Mouse (Mus musculus) MEL (cell line): ENCODE measurements at regions not wholly inside any gene's neighbourhood (a gene's known extent, or its start where the extent isn't known, plus 50 kb on each side); places are given as distances from the start of the nearest gene placed in this dataset.

Experiments
- DNase-seq: peaks from one replicate; pipeline ENCODE4 v3.0.0; 2011; ENCODE audit warnings: low read depth, low spot score
- H3K27ac ChIP-seq: 2 replicates; pipeline ENCODE4 v1.5.1; 2012; ENCODE audit warnings: low read depth, mild to moderate bottlenecking, control low read depth, low read length, moderate library complexity; ENCODE audit not compliant: control insufficient read depth
- H3K27me3 ChIP-seq, 2 experiments: fragments of 150-350 bp in 1 of 2; sonication (generic) in 1 of 2; 2 replicates each; pipeline ENCODE4 v1.6.1; 2012; ENCODE audit warnings: low read length in 2 of 2, mild to moderate bottlenecking in 2 of 2, improper control_type of control experiment in 1 of 2, moderate library complexity in 1 of 2; ENCODE audit not compliant: insufficient read depth in 2 of 2, control insufficient read depth in 1 of 2
- H3K36me3 ChIP-seq, 2 experiments: 2 replicates each; pipeline ENCODE4 v1.6.1; 2012 to 2014; ENCODE audit warnings: low read length in 2 of 2, improper control_type of control experiment in 1 of 2, inconsistent platforms in 1 of 2, mild to moderate bottlenecking in 1 of 2; ENCODE audit not compliant: insufficient read depth in 2 of 2, control insufficient read depth in 1 of 2
- H3K4me1 ChIP-seq, 2 experiments: fragments of 150-350 bp in 1 of 2; sonication (generic) in 1 of 2; 2 replicates each; pipeline ENCODE4 v1.6.1; 2012; ENCODE audit warnings: low read length in 2 of 2, improper control_type of control experiment in 1 of 2, mild to moderate bottlenecking in 1 of 2; ENCODE audit not compliant: insufficient read depth in 2 of 2, control insufficient read depth in 1 of 2
- H3K4me3 ChIP-seq, 2 experiments: fragments of 150-350 bp in 1 of 2; sonication (generic) in 1 of 2; 2 replicates each; pipeline ENCODE4 v1.5.1; 2012; ENCODE audit warnings: low read depth in 2 of 2, low read length in 2 of 2, mild to moderate bottlenecking in 2 of 2, moderate library complexity in 2 of 2, control low read depth in 1 of 2, improper control_type of control experiment in 1 of 2; ENCODE audit not compliant: control insufficient read depth in 1 of 2, insufficient read depth in 1 of 2
- H3K79me2 ChIP-seq: 2 replicates; pipeline ENCODE4 v1.6.1; 2012; ENCODE audit warnings: mild to moderate bottlenecking, low read length, moderate library complexity; ENCODE audit not compliant: control insufficient read depth, poor library complexity, insufficient read depth
- H3K9ac ChIP-seq: 2 replicates; pipeline ENCODE4 v1.6.1; 2012; ENCODE audit warnings: low read depth, mild to moderate bottlenecking, control low read depth, low read length, moderate library complexity; ENCODE audit not compliant: control insufficient read depth, poor library complexity, severe bottlenecking
- H3K9me3 ChIP-seq: fragments of 150-350 bp; sonication (generic); replicated peaks from 2 replicates; pipeline ENCODE4 v1.6.1; 2012; ENCODE audit warnings: mild to moderate bottlenecking, low read length, improper control_type of control experiment, moderate library complexity; ENCODE audit not compliant: insufficient read depth
- BHLHE40 ChIP-seq: IDR thresholded peaks from 2 replicates; pipeline ENCODE4 v1.6.1; 2012; ENCODE audit warnings: low read depth, mild to moderate bottlenecking, inconsistent platforms, low read length, improper control_type of control experiment, borderline replicate concordance
- E2F4 ChIP-seq: IDR thresholded peaks from 2 replicates; pipeline ENCODE4 v1.6.1; 2011; ENCODE audit warnings: low read depth, low read length, improper control_type of control experiment, borderline replicate concordance
- EP300 ChIP-seq, 2 experiments: IDR thresholded peaks; 2 replicates each; pipeline ENCODE4 v1.6.1; 2011; ENCODE audit warnings: improper control_type of control experiment in 2 of 2, low read length in 2 of 2, low read depth in 1 of 2, mild to moderate bottlenecking in 1 of 2
- ETS1 ChIP-seq: IDR thresholded peaks from 2 replicates; pipeline ENCODE4 v1.6.1; 2012; ENCODE audit warnings: low read depth, mild to moderate bottlenecking, inconsistent platforms, low read length, improper control_type of control experiment, moderate library complexity
- HCFC1 ChIP-seq: IDR thresholded peaks from 2 replicates; pipeline ENCODE4 v1.6.1; 2012; ENCODE audit warnings: low read depth, mild to moderate bottlenecking, inconsistent platforms, low read length, improper control_type of control experiment, moderate library complexity
- JUND ChIP-seq: IDR thresholded peaks from 2 replicates; pipeline ENCODE4 v1.6.1; 2011; ENCODE audit warnings: low read depth, mild to moderate bottlenecking, improper control_type of control experiment, low read length
- KAT2A ChIP-seq: conservative IDR thresholded peaks from 2 replicates; pipeline ENCODE4 v1.6.1; 2012; ENCODE audit warnings: low read depth, low read length, improper control_type of control experiment, inconsistent platforms
- MAZ ChIP-seq: IDR thresholded peaks from 2 replicates; pipeline ENCODE4 v1.6.1; 2012; ENCODE audit warnings: low read depth, mild to moderate bottlenecking, inconsistent platforms, low read length, improper control_type of control experiment
- MEF2A ChIP-seq: IDR thresholded peaks from 2 replicates; pipeline ENCODE4 v1.6.1; 2014; ENCODE audit warnings: low read depth, mild to moderate bottlenecking, inconsistent platforms, low read length, improper control_type of control experiment; ENCODE audit not compliant: poor library complexity, insufficient replicate concordance, severe bottlenecking; ENCODE audit errors: extremely low read depth
- MXI1 ChIP-seq: IDR thresholded peaks from 2 replicates; pipeline ENCODE4 v1.6.1; 2011; ENCODE audit warnings: mild to moderate bottlenecking, low read depth, low read length, improper control_type of control experiment
- MYB ChIP-seq: IDR thresholded peaks from 2 replicates; pipeline ENCODE4 v1.6.1; 2011; ENCODE audit warnings: mild to moderate bottlenecking, low read depth, low read length, improper control_type of control experiment
- NELFE ChIP-seq: IDR thresholded peaks from 2 replicates; pipeline ENCODE4 v1.6.1; 2011; ENCODE audit warnings: low read depth, low read length, improper control_type of control experiment
- NRF1 ChIP-seq: IDR thresholded peaks from 2 replicates; pipeline ENCODE4 v1.6.1; 2014; ENCODE audit warnings: low read depth, mild to moderate bottlenecking, inconsistent platforms, low read length, improper control_type of control experiment, moderate library complexity; ENCODE audit not compliant: poor library complexity, insufficient read depth, severe bottlenecking
- POLR2A ChIP-seq, 2 experiments: IDR thresholded peaks; 2 replicates each; pipeline ENCODE4 v1.6.1; 2011 to 2012; ENCODE audit warnings: low read length in 2 of 2, mild to moderate bottlenecking in 2 of 2, control low read depth in 1 of 2, improper control_type of control experiment in 1 of 2, low read depth in 1 of 2, moderate library complexity in 1 of 2; ENCODE audit not compliant: control insufficient read depth in 1 of 2, insufficient read depth in 1 of 2, poor library complexity in 1 of 2
- POLR2AphosphoS2 ChIP-seq: IDR thresholded peaks from 2 replicates; pipeline ENCODE4 v1.6.1; 2011; ENCODE audit warnings: low read length, improper control_type of control experiment
- POLR2AphosphoS5 ChIP-seq: IDR thresholded peaks from 2 replicates; pipeline ENCODE4 v1.6.1; 2012; ENCODE audit warnings: low read depth, borderline replicate concordance, mild to moderate bottlenecking, inconsistent platforms, low read length, moderate library complexity, mixed read lengths
- RCOR1 ChIP-seq: IDR thresholded peaks from 2 replicates; pipeline ENCODE4 v1.6.1; 2012; ENCODE audit warnings: low read depth, mild to moderate bottlenecking, inconsistent platforms, low read length, improper control_type of control experiment
- SIN3A ChIP-seq: IDR thresholded peaks from 2 replicates; pipeline ENCODE4 v1.6.1; 2012; ENCODE audit warnings: low read length, improper control_type of control experiment, inconsistent platforms
- SMC3 ChIP-seq: IDR thresholded peaks from 2 replicates; pipeline ENCODE4 v1.6.1; 2011; ENCODE audit warnings: low read depth, low read length, improper control_type of control experiment
- TBP ChIP-seq: IDR thresholded peaks from 2 replicates; pipeline ENCODE4 v1.8.0; 2011; ENCODE audit warnings: low read depth, low read length, improper control_type of control experiment
- UBTF ChIP-seq: IDR thresholded peaks from 2 replicates; pipeline ENCODE4 v1.6.1; 2012; ENCODE audit warnings: low read depth, mild to moderate bottlenecking, inconsistent platforms, low read length, improper control_type of control experiment, moderate library complexity, borderline replicate concordance; ENCODE audit not compliant: insufficient read depth
- USF2 ChIP-seq, 2 experiments: IDR thresholded peaks; 2 replicates each; pipeline ENCODE4 v1.6.1; 2011 to 2012; ENCODE audit warnings: improper control_type of control experiment in 2 of 2, low read length in 2 of 2, borderline replicate concordance in 1 of 2, inconsistent platforms in 1 of 2, low read depth in 1 of 2, mild to moderate bottlenecking in 1 of 2; ENCODE audit not compliant: insufficient read depth in 1 of 2
- ZC3H11A ChIP-seq: IDR thresholded peaks from 2 replicates; pipeline ENCODE4 v1.6.1; 2012; ENCODE audit warnings: low read depth, mild to moderate bottlenecking, inconsistent platforms, low read length, improper control_type of control experiment
- ZMIZ1 ChIP-seq: IDR thresholded peaks from 2 replicates; pipeline ENCODE4 v1.6.1; 2012; ENCODE audit warnings: low read depth, mild to moderate bottlenecking, inconsistent platforms, low read length, improper control_type of control experiment, moderate library complexity

DNA sequence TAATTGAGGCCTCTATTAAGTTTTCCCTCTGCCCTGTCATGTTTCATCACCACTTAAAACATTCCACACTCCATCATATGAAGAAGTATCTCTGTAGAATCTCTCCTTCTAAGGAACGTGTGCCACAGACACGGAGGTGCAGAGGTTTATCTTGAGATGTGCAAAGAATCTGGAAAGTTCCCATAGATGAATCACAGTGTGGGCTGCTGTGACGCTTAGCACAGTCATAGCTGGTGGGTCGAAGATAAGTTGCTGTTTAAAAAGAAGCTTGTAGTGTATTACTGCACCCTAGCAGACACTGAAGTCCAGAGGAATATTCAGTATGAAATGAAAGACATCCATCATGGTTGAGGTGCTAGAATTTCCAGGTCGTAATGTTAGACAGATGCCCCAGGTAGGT is 179.9 kb upstream of the 4930583I09Rik start:
- H3K9me3 ChIP-seq = no peaks in the 10 kb centered on the region
- H3K27ac ChIP-seq = no peak overlapping the region
- TF ChIP-seq NRF1 (no peak), EP300 (IDR thresholded peaks at IDR 0.05; ENCODE audit: low read depth in 1 of 2, low read length in 2 of 2) (no peak), NELFE (no peak), MXI1 (no peak), ZC3H11A (no peak), ZMIZ1 (no peak), HCFC1 (no peak), POLR2AphosphoS5 (no peak), USF2 (IDR thresholded peaks at IDR 0.05; ENCODE audit: borderline replicate concordance in 1 of 2, insufficient read depth in 1 of 2, low read depth in 1 of 2, low read length in 2 of 2) (no peak), ETS1 (no peak), JUND (no peak), BHLHE40 (no peak), SIN3A (no peak), RCOR1 (no peak), MYB (no peak)
- H3K79me2 ChIP-seq = no peaks in the 10 kb centered on the region
- no peak overlapping the region for H3K9ac ChIP-seq
- no peak for DNase-seq
- no peaks in the 10 kb centered on the region for H3K27me3 ChIP-seq
- H3K4me3 ChIP-seq = no peak overlapping the region
- no peaks in the 10 kb centered on the region for H3K36me3 ChIP-seq
- no peaks in the 10 kb centered on the region for H3K4me1 ChIP-seq

DNA sequence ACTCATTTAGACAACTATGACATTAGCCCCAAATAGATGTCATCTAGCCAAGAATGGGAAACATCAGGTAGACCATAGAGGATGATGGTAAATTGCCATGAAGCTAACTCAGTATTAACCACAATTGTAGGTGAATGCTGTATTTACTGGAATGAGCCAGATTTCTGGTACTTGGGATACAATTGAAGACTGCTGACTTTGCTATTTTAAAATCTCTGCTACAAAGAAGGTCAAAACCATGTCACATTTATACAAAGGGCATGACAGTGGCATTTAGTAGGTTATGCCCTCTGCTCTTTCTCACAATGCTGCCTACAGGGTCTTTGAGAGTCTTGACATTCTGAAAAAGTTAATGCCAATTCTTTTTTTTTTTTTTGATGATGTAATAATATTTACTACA is 178.8 kb upstream of the 4930583I09Rik start:
- TF ChIP-seq HCFC1 (no peak), KAT2A (no peak), ETS1 (no peak), POLR2A (IDR thresholded peaks at IDR 0.05; ENCODE audit: control insufficient read depth in 1 of 2, insufficient read depth in 1 of 2, low read depth in 1 of 2, low read length in 2 of 2, poor library complexity in 1 of 2) (no peak), UBTF (no peak), SMC3 (no peak), MEF2A (no peak), MAZ (no peak), E2F4 (no peak), POLR2AphosphoS2 (no peak), TBP (no peak), EP300 (IDR thresholded peaks at IDR 0.05; ENCODE audit: low read depth in 1 of 2, low read length in 2 of 2) (no peak), JUND (no peak)
- TF ChIP-seq, all 39 proteins: peak for 0
- H3K27ac ChIP-seq = no peak overlapping the region
- no peaks in the 10 kb centered on the region for H3K9me3 ChIP-seq
- no peak for DNase-seq
- H3K4me1 ChIP-seq = no peaks in the 10 kb centered on the region
- no peak overlapping the region for H3K9ac ChIP-seq
- no peaks in the 10 kb centered on the region for H3K27me3 ChIP-seq
- no peak overlapping the region for H3K4me3 ChIP-seq
- no peaks in the 10 kb centered on the region for H3K79me2 ChIP-seq
- H3K36me3 ChIP-seq = no peaks in the 10 kb centered on the region
